Mouse (Mus musculus): ENCODE results near the gene Cacna1d.

- TF ChIP-seq MYC (IDR thresholded peaks at IDR 0.05; ENCODE audit: low read depth, low read length) = no peak
- no peak for TF ChIP-seq TCF12 (IDR thresholded peaks at IDR 0.05; ENCODE audit: low read depth, low read length)
- no peak for TF ChIP-seq POLR2AphosphoS5 (IDR thresholded peaks at IDR 0.05; ENCODE audit: borderline replicate concordance, low read depth, low read length)
- TF ChIP-seq POLR2A (IDR thresholded peaks at IDR 0.05; ENCODE audit: control insufficient read depth in 1 of 2, insufficient read depth in 1 of 2, low read depth in 1 of 2, low read length in 2 of 2, poor library complexity in 1 of 2) = no peak
- TF ChIP-seq TAL1 (IDR thresholded peaks at IDR 0.05; ENCODE audit: low read length) = no peak
- TF ChIP-seq GATA1 (IDR thresholded peaks at IDR 0.05; ENCODE audit: low read depth, low read length) = no peak
- no peak for TF ChIP-seq KAT2A (conservative IDR thresholded peaks at IDR 0.05; ENCODE audit: low read depth, low read length)
- no peak for TF ChIP-seq CHD1 (IDR thresholded peaks at IDR 0.05; ENCODE audit: low read depth, low read length)
- no peak for TF ChIP-seq USF2 (IDR thresholded peaks at IDR 0.05; ENCODE audit: borderline replicate concordance in 1 of 2, insufficient read depth in 1 of 2, low read depth in 1 of 2, low read length in 2 of 2)
- TF ChIP-seq CTCF (IDR thresholded peaks at IDR 0.05 in 2 of 3, conservative IDR thresholded peaks at IDR 0.05 in 1 of 3; ENCODE audit: control insufficient read depth in 1 of 3, insufficient read depth in 1 of 3, low read depth in 2 of 3, low read length in 3 of 3, poor library complexity in 1 of 3, severe bottlenecking in 1 of 3) = no peak
- no peak for TF ChIP-seq ZMIZ1 (IDR thresholded peaks at IDR 0.05; ENCODE audit: low read depth, low read length)
- TF ChIP-seq NRF1 (IDR thresholded peaks at IDR 0.05; ENCODE audit: insufficient read depth, low read depth, low read length, poor library complexity, severe bottlenecking) = no peak
- no peak for TF ChIP-seq ELF1 (IDR thresholded peaks at IDR 0.05; ENCODE audit: low read depth, low read length)
- no peak for TF ChIP-seq RAD21 (IDR thresholded peaks at IDR 0.05; ENCODE audit: low read depth, low read length)
Measured at GRCm38 (mm10) chr14:30222101-30222500, 269.2 kb downstream of the Cacna1d start.

Measured in MEL (cell line).